Comparison of ENCODE assay signal across 15 mouse cellular contexts in the genomic region with DNA sequence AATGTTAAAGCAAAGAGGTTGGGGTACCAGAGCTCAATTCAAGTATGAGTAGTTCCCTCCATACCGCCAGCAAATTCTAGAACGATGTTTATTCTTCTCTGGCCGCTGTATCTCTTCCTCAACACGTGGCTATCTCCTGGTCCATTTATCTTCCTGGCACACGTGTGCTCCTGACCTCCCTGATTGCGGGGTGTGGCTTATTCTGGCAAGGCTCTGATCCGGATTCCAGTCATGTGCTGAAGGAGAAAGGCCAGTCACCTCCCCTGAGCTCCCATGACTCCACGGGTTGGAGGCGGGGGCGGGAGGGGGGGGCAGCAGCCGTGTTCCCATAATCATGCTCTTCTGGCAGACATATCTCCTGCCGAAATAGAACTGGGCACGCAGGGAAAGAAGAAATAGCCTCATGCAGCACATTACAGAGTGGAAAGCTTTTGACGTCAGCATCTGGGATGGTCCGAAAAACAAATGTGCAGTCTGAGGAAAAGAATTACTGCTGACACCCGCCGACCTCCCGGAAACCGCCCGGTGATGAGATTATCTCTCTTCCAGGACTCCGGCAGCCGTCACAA.
DNase-seq lines count a peak whose midpoint lies in the region; ATAC-seq lines count a peak whose summit lies in the region.
"Had no signal": no experiment of that assay in that cellular context is flagged by ENCODE, and none has a peak within 500 bp of the region (broad histone marks: within the 10 kb centered on the region; RNA-seq: fewer than 3 reads in every experiment).

No protein-coding gene starts in this region.

- H3K27me3 ChIP-seq in heart, embryonic 11.5 days (ENCODE audit: control insufficient read depth, insufficient read depth, low read length), result no peaks in the 10 kb centered on the region
- H3K27me3 ChIP-seq in midbrain, embryonic 14.5 days (ENCODE audit: control insufficient read depth, insufficient read depth, low read length), result no peaks in the 10 kb centered on the region
- H3K27me3 ChIP-seq: embryonic facial prominence, embryonic 15.5 days; hindbrain, embryonic 15.5 days; limb, embryonic 12.5 days; midbrain, embryonic 15.5 days had no signal

- peak; percentile 92 for ATAC-seq in heart, embryonic 11.5 days (replicated peaks; ENCODE audit: insufficient number of reproducible peaks, low FRiP score, low TSS enrichment)
- ATAC-seq in CD4-positive, CD25-positive, alpha-beta regulatory T cell, adult 4 months, result no peak
- ATAC-seq in midbrain, embryonic 14.5 days (ENCODE audit: low FRiP score, low TSS enrichment), result no peak
- ATAC-seq: midbrain, embryonic 15.5 days had no signal

- no peaks in the 10 kb centered on the region for H3K36me3 ChIP-seq in heart, embryonic 11.5 days (ENCODE audit: control insufficient read depth, insufficient read depth, low read length)
- no peaks in the 10 kb centered on the region for H3K36me3 ChIP-seq in midbrain, embryonic 14.5 days (ENCODE audit: control insufficient read depth, insufficient read depth, low read length)
- H3K36me3 ChIP-seq: embryonic facial prominence, embryonic 15.5 days; hindbrain, embryonic 15.5 days; limb, embryonic 12.5 days; midbrain, embryonic 15.5 days had no signal

- H3K4me3 ChIP-seq in heart, embryonic 11.5 days (ENCODE audit: low read depth, low read length), result no peak overlapping the region
- no peak overlapping the region for H3K4me3 ChIP-seq in midbrain, embryonic 14.5 days (replicated peaks; ENCODE audit: low read depth, low read length)
- H3K4me3 ChIP-seq: embryonic facial prominence, embryonic 15.5 days; hindbrain, embryonic 15.5 days; layer of hippocampus, adult 2 months; limb, embryonic 12.5 days; midbrain, embryonic 15.5 days had no signal

- H3K4me2 ChIP-seq in heart, embryonic 11.5 days, result peak overlapping the region; percentile 27; the same call in 1 of the 2 replicates
- no peak overlapping the region for H3K4me2 ChIP-seq in midbrain, embryonic 14.5 days (ENCODE audit: low read length)
- H3K4me2 ChIP-seq: embryonic facial prominence, embryonic 15.5 days; hindbrain, embryonic 15.5 days; limb, embryonic 12.5 days; midbrain, embryonic 15.5 days had no signal

- DNase-seq in adrenal gland, adult 2 months, result peak; percentile 52
- DNase-seq in adrenal gland, postnatal 25 days, result no peak
- peak; percentile 42 for DNase-seq in R1 (ENCODE audit: low read depth, low spot score)
- DNase-seq in liver, result peak; percentile 29
- no peak for DNase-seq in spleen, adult 18-20 months
- DNase-seq in midbrain, embryonic 14.5 days, result no peak
- DNase-seq: cerebellum, postnatal 10 days; thymus, postnatal 4 days had no signal

- no peaks in the 10 kb centered on the region for H3K4me1 ChIP-seq in heart, embryonic 11.5 days (ENCODE audit: control insufficient read depth, insufficient read depth, low read length)
- H3K4me1 ChIP-seq in midbrain, embryonic 14.5 days (ENCODE audit: control insufficient read depth, insufficient read depth, low read length), result no peaks in the 10 kb centered on the region
- H3K4me1 ChIP-seq: embryonic facial prominence, embryonic 15.5 days; hindbrain, embryonic 15.5 days; limb, embryonic 12.5 days; midbrain, embryonic 15.5 days had no signal

- no peak overlapping the region; the same call in 1 of the 2 replicates for H3K27ac ChIP-seq in heart, embryonic 11.5 days (ENCODE audit: low read depth, low read length)
- H3K27ac ChIP-seq in midbrain, embryonic 14.5 days (replicated peaks; ENCODE audit: low read depth, low read length), result no peak overlapping the region
- H3K27ac ChIP-seq: embryonic facial prominence, embryonic 15.5 days; hindbrain, embryonic 15.5 days; layer of hippocampus, adult 2 months; limb, embryonic 12.5 days; midbrain, embryonic 15.5 days had no signal

- H3K9me3 ChIP-seq in heart, embryonic 11.5 days (replicated peaks; ENCODE audit: control insufficient read depth, low read length), result peaks cover 4% of the 10 kb centered on the region; the same call in 1 of the 2 replicates
- H3K9me3 ChIP-seq in midbrain, embryonic 14.5 days (ENCODE audit: control insufficient read depth, low read length), result no peaks in the 10 kb centered on the region
- H3K9me3 ChIP-seq: hindbrain, embryonic 15.5 days; midbrain, embryonic 15.5 days had no signal

- 43% methylated on average over 22 of the region's 22 CpGs for WGBS in heart, embryonic 11.5 days (ENCODE audit: insufficient replicate concordance)
- 91% methylated on average over 22 of the region's 22 CpGs for WGBS in midbrain, embryonic 14.5 days

- no peak overlapping the region for H3K9ac ChIP-seq in heart, embryonic 11.5 days (ENCODE audit: low read depth, low read length)
- H3K9ac ChIP-seq in midbrain, embryonic 14.5 days (replicated peaks; ENCODE audit: low read length), result no peak overlapping the region
- H3K9ac ChIP-seq: embryonic facial prominence, embryonic 15.5 days; hindbrain, embryonic 15.5 days; limb, embryonic 12.5 days; midbrain, embryonic 15.5 days had no signal

Comparison
In these comparisons a context has a peak if more than half of its experiments do, and no peak if none do; other contexts are left out.
1. DNase-seq: peak in adrenal gland, adult 2 months (single experiment), R1 (single experiment) and liver (single experiment); none in adrenal gland, postnatal 25 days (single experiment), spleen, adult 18-20 months (0 of 2) and midbrain, embryonic 14.5 days (single experiment).